Mouse (Mus musculus): Measurements from ENCODE around the gene Mef2d. TPM values are rescaled to one million over a fixed set of nuclear protein-coding genes. Genes with fewer than 3 reads are reported as not detected.

Gene Mef2d
- polyA plus RNA-seq, 1 experiment, result 64.7 TPM

- 85% methylated on average over 6 of the region's 6 CpGs for WGBS
Measured at GRCm38 (mm10) chr3:88109126-88109525, 33.0 kb upstream of the Mef2d start.

GRCm38 (mm10) chr3:88114396-88114795 is 27.8 kb upstream of the Mef2d start:
- no peak for TF ChIP-seq CTCF (IDR thresholded peaks at IDR 0.05; ENCODE audit: control insufficient read depth, insufficient read depth, low read length)
- TF ChIP-seq POLR2A (IDR thresholded peaks at IDR 0.05; ENCODE audit: borderline replicate concordance, control insufficient read depth, low read depth, low read length), result no peak
- Histone ChIP-seq H3K4me1 (ENCODE audit: control insufficient read depth, insufficient read depth, low read length) (peaks cover 1% of the 10 kb centered on the region; the same call in 1 of the 2 replicates), H3K4me3 (replicated peaks; ENCODE audit: control insufficient read depth, low read depth, low read length) (no peak overlapping the region), H3K27ac (ENCODE audit: control insufficient read depth, insufficient read depth, low read depth, low read length, poor library complexity) (no peak overlapping the region)
- 93% methylated on average over 12 of the region's 12 CpGs for WGBS

More at GRCm38 (mm10) chr3:88109126-88109525, 33.0 kb upstream of the Mef2d start:
- H3K27ac ChIP-seq (ENCODE audit: control insufficient read depth, insufficient read depth, low read depth, low read length, poor library complexity), result no peak overlapping the region
- peaks cover 1% of the 10 kb centered on the region; the same call in 1 of the 2 replicates for H3K4me1 ChIP-seq (ENCODE audit: control insufficient read depth, insufficient read depth, low read length)
- no peak overlapping the region for H3K4me3 ChIP-seq (replicated peaks; ENCODE audit: control insufficient read depth, low read depth, low read length)
- no peak for TF ChIP-seq POLR2A (IDR thresholded peaks at IDR 0.05; ENCODE audit: borderline replicate concordance, control insufficient read depth, low read depth, low read length)
- TF ChIP-seq CTCF (IDR thresholded peaks at IDR 0.05; ENCODE audit: control insufficient read depth, insufficient read depth, low read length), result no peak

- H3K27ac ChIP-seq (ENCODE audit: control insufficient read depth, insufficient read depth, low read depth, low read length, poor library complexity), result no peak overlapping the region
- no peak overlapping the region for H3K4me3 ChIP-seq (replicated peaks; ENCODE audit: control insufficient read depth, low read depth, low read length)
- TF ChIP-seq POLR2A (IDR thresholded peaks at IDR 0.05; ENCODE audit: borderline replicate concordance, control insufficient read depth, low read depth, low read length), result no peak
- TF ChIP-seq CTCF (IDR thresholded peaks at IDR 0.05; ENCODE audit: control insufficient read depth, insufficient read depth, low read length), result no peak
- H3K4me1 ChIP-seq (ENCODE audit: control insufficient read depth, insufficient read depth, low read length), result no peaks in the 10 kb centered on the region
- WGBS, result 90% methylated on average over 19 of the region's 19 CpGs
Measured at GRCm38 (mm10) chr3:88120117-88120651, 22.0 kb upstream of the Mef2d start.

GRCm38 (mm10) chr3:88121164-88122131 is 20.7 kb upstream of the Mef2d start:
- TF ChIP-seq CTCF (IDR thresholded peaks at IDR 0.05; ENCODE audit: control insufficient read depth, insufficient read depth, low read length), result no peak
- no peak for TF ChIP-seq POLR2A (IDR thresholded peaks at IDR 0.05; ENCODE audit: borderline replicate concordance, control insufficient read depth, low read depth, low read length)
- 89% methylated on average over 14 of the region's 14 CpGs for WGBS
- no peak overlapping the region for H3K4me3 ChIP-seq (replicated peaks; ENCODE audit: control insufficient read depth, low read depth, low read length)
- no peak overlapping the region for H3K27ac ChIP-seq (ENCODE audit: control insufficient read depth, insufficient read depth, low read depth, low read length, poor library complexity)
- H3K4me1 ChIP-seq (ENCODE audit: control insufficient read depth, insufficient read depth, low read length), result no peaks in the 10 kb centered on the region

GRCm38 (mm10) chr3:88125195-88125594 is 17.0 kb upstream of the Mef2d start:
- 66% methylated on average over 4 of the region's 4 CpGs for WGBS
- H3K4me3 ChIP-seq (replicated peaks; ENCODE audit: control insufficient read depth, low read depth, low read length), result no peak overlapping the region
- no peak for TF ChIP-seq POLR2A (IDR thresholded peaks at IDR 0.05; ENCODE audit: borderline replicate concordance, control insufficient read depth, low read depth, low read length)
- no peak for TF ChIP-seq CTCF (IDR thresholded peaks at IDR 0.05; ENCODE audit: control insufficient read depth, insufficient read depth, low read length)
- no peaks in the 10 kb centered on the region for H3K4me1 ChIP-seq (ENCODE audit: control insufficient read depth, insufficient read depth, low read length)
- H3K27ac ChIP-seq (ENCODE audit: control insufficient read depth, insufficient read depth, low read depth, low read length, poor library complexity), result no peak overlapping the region

- Histone ChIP-seq H3K4me3 (replicated peaks; ENCODE audit: control insufficient read depth, low read depth, low read length) (no peak overlapping the region), H3K27ac (ENCODE audit: control insufficient read depth, insufficient read depth, low read depth, low read length, poor library complexity) (no peak overlapping the region), H3K4me1 (ENCODE audit: control insufficient read depth, insufficient read depth, low read length) (no peaks in the 10 kb centered on the region)
- 87% methylated on average over 7 of the region's 7 CpGs for WGBS
- TF ChIP-seq CTCF (IDR thresholded peaks at IDR 0.05; ENCODE audit: control insufficient read depth, insufficient read depth, low read length) (no peak), POLR2A (IDR thresholded peaks at IDR 0.05; ENCODE audit: borderline replicate concordance, control insufficient read depth, low read depth, low read length) (no peak)
Measured at GRCm38 (mm10) chr3:88126181-88126580, 16.0 kb upstream of the Mef2d start.

- TF ChIP-seq CTCF (IDR thresholded peaks at IDR 0.05; ENCODE audit: control insufficient read depth, insufficient read depth, low read length) (no peak), POLR2A (IDR thresholded peaks at IDR 0.05; ENCODE audit: borderline replicate concordance, control insufficient read depth, low read depth, low read length) (no peak)
- Histone ChIP-seq H3K4me3 (replicated peaks; ENCODE audit: control insufficient read depth, low read depth, low read length) (no peak overlapping the region), H3K27ac (ENCODE audit: control insufficient read depth, insufficient read depth, low read depth, low read length, poor library complexity) (no peak overlapping the region), H3K4me1 (ENCODE audit: control insufficient read depth, insufficient read depth, low read length) (no peaks in the 10 kb centered on the region)
- 35% methylated on average over 3 of the region's 3 CpGs for WGBS
Measured at GRCm38 (mm10) chr3:88127636-88128035, 14.5 kb upstream of the Mef2d start.

- no peak overlapping the region for H3K4me3 ChIP-seq (replicated peaks; ENCODE audit: control insufficient read depth, low read depth, low read length)
- H3K27ac ChIP-seq (ENCODE audit: control insufficient read depth, insufficient read depth, low read depth, low read length, poor library complexity), result no peak overlapping the region
- no peaks in the 10 kb centered on the region for H3K4me1 ChIP-seq (ENCODE audit: control insufficient read depth, insufficient read depth, low read length)
- WGBS, result 75% methylated on average over 5 of the region's 5 CpGs
- TF ChIP-seq POLR2A (IDR thresholded peaks at IDR 0.05; ENCODE audit: borderline replicate concordance, control insufficient read depth, low read depth, low read length), result no peak
- no peak for TF ChIP-seq CTCF (IDR thresholded peaks at IDR 0.05; ENCODE audit: control insufficient read depth, insufficient read depth, low read length)
Measured at GRCm38 (mm10) chr3:88128056-88128455, 14.1 kb upstream of the Mef2d start.

Data from bone marrow, adult 2 months (tissue).